Mouse (Mus musculus) heart, postnatal 0 days (tissue): ENCODE results near the gene Macf1.

Experiments used
- CTCF ChIP-seq: IDR thresholded peaks from 2 replicates; pipeline ENCODE4 v1.5.1; 2016; ENCODE audit warnings: antibody characterized with exemption, control low read depth, low read depth
- EP300 ChIP-seq: IDR thresholded peaks from 2 replicates; pipeline ENCODE4 v1.6.1; 2016; ENCODE audit warnings: antibody characterized with exemption, low read depth

DNA sequence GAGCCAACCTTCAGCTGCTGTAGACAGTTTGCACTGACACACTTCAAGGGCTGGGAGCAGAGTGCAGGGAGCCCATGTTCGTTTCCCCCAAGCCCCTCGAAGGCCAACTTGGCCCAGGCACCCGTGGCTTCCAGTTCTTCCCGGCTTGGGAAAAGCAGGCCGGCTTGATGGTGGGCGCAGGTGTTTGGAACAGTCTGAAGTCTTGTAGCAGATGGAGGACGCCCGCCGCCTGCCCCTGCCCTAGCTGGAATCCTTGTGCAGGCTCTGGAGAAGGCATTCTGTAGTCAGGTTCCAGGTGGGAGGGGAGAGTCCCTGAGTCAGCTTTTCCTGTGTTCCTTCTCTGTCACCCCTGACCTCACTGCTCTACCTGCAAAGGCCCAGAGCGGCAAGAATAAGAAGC lies 377.2 kb downstream of the Macf1 start:
- TF ChIP-seq CTCF (no peak), EP300 (no peak)
